Mouse (Mus musculus) spleen, adult 18-20 months (tissue): Measurements from ENCODE around the gene Dedd2.
"Not testable (repeated sequence)": the region's sequence is repeated elsewhere in the genome, so short reads cannot be mapped to it uniquely, and the experiment has no call there.

ENCODE experiments used
- DNase-seq, 2 experiments: peaks; one replicate each; pipeline ENCODE4 v3.0.0; 2022; ENCODE audit warnings: mixed read lengths in 2 of 2

Gene Dedd2

DNA sequence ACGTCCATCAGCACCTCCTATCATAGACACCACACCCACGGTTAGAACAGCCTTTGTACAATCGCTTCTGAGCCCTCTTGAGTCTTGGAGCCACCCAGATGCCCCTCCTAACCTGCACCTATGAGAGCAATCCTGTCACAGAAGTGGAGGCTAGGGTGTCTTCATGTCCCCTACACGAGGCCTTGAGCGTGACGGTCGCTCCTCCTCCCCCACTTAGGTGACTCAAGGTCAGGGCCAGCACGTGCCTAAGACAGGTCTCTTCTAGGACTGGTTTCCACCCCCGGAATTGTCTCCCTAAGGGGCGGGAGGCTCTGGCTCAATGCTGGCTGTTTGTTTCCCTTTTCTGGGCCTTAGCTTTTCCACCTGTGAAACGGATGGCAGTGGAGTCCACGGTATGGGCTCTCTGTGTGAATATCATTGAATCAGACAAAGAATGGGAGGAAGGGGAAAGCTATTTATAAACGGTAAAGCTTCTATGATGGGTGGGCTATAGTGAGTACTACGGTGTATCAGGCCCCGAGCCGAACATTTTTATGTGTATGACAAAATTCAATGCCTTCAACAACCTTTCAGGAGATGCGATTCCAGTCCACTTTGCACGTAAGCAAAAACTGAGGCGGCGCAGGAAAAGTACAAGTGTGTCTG, at the start of gene Dedd2:
Dedd2 (minus strand) TSS at position 159 of the 645 bp plus-strand sequence.
- DNase-seq, result peak in 1 of 2 experiments; percentile 30

DNA sequence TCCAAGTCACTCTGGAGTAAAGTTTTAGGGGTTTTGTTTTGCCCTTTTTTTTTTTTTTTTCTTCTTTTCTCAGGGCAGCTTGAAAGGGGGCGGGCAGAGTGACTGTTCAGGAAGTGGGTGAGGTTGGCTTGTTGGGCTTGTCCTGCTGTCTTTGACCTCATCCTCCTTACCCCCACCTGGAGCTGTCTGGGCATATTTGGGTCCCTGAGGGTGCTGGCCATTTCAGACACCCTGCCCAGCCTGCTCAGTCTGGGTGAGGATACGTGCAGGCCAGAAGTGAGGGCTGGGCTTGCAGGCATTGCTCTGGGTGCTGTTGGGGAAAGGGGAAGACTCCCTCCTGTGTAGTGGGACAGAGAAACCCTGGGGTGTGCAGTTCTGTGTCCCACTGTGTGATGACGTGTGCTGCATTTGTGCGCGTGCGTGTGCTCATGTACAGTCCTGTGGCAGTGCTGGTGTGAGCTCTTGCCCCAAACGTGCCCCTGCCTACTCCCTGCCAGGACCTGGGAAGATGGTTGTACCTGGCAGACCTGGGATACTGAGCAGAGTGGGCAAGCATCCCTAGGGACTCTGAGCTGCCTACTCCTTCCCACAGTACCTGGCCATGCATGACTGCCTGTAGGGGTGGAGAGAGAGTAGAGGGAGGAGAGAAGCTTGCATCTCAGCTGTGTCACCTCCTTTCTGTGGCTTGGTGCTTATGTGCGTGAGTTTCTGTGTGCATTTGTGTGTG, 49.3 kb upstream of the Dedd2 start:
- DNase-seq, result peak; percentile 28 to 50

DNA sequence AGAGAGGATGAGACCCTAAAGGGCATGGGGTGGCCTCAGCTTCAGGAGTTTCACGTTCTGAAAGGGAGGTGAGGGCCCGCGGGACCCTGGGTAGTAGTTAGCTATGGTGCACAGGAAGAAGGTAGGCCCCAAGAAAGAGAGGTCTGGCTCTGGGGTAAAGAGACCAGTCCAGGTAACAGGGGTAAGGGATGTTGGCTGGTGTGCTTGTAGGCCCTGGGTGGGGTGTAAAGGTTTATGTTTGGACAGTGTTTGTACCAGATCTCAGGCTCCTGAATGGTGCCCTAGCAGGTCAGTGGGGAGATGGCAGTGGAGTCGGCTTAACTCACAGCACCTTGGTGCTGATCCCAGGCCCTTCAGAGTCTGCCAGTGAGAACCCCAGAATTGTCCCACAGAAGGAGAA, 48.6 kb upstream of the Dedd2 start:
- peak in 1 of 2 experiments; percentile 30 for DNase-seq

DNA sequence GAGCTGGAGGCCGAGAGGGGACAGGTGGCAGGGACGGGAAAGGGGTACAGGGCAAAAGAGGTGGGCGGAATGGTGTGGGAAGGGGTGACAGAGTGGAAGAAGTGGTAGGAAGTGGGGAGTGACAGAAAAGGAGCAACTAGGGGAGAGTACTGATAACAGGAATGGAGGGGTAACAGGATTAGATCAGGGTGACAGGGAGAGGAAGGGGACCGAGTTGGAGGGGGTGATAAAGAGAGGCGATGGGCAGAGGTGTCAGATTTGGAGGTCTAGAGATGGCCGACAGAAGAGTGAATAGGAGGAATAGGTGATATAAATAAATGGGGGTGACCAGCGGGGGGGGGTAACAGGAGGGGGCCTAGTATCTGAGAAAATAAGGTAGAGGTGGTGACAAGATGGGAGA, 48.2 kb upstream of the Dedd2 start:
- no peak for DNase-seq

DNA sequence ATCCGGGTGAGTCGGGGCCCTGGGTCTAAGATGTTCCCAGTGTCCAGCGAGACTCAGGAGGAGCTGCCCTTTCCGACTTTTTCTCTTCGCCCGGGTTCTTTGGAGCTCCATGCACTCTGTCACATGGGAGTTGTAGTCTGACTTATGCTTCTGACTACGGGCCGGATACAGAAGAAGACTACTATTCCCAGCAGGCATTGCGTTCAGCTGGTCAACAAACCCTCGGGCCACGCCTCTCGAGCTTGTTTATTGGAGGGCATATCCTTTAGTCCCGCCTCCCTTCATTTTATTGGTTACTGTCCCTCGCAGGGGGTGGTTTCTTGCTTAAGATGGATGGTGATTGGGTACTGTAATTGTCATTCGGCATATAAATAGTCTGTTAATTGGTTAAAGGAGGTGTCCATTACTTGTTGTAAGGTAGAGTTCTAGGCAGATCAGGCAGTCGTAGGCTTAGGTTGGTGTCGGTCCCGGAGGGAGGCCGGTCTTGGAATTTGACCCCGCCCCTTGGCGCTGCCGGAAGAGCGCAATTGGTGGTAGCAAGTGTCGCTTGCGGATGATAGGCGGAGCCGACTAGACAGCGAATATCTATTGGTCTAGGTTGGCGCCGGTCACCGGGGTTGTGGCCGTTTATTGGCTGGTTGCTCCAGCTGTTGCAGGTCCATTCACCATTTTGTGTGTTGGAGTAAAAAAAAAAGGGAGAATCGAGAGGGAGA, 47.5 kb upstream of the Dedd2 start:
- DNase-seq, result peak; percentile 94 to 98

DNA sequence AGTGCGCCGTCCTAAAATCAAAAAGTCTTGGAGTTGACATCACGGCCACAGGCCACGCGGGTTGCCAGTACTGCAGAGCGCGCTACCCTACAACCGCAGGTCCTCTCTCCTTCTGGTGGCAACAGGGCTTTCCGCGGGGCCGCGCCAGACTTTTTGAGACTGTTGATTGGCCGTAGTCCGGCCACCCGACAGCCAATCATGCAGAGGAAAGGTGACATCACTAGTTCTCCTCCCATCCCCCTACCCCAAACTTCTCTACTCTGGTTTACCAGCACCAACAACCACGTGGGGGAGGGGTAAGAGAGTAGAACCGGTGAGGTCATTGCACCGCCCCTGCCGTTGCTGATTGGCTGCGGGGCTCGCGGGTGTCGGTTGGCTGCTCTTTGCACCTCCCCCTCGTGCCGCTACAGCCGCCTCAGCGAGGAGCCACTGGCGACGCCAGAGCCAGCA, 46.9 kb upstream of the Dedd2 start, which contains the start of gene Cic:
Cic (plus strand) TSS at position 404 of the 450 bp plus-strand sequence.
- DNase-seq, result peak; percentile 94 to 97

DNA sequence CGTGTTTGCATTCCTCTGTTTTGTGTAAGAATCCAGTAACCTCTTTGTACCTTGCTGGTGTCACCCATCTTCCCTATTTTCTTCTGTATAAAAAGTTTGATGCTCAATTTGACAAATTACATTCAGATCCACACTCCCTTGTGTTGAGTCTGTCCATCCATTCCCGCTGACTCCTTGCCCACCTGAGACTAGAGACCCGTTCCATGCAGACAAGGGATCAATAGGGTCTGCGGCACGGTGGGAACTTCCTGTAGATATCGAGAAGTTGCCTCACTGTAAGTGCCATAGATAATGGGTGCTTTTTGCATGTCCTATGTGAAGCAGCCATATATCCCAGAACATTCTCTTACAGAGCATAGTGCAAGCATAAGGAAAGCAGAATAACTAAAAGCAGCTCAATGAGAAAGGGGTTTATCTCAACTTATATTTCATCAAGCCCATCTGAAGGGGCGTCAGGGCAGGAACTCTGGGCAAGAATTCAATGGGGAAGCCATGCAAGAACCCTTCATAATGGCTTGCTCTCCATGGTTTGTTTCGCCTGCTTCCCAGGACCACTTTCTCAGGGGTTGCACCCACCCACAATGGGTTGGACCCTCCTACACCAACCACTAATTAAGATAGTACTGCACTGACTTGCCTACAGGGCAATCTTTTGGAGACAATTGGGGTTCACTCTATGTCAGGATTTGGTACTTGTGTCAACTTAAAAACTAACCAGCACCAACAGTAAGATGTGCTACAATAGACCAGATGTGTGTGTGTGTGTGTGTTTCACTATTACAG, 46.0 kb upstream of the Dedd2 start:
- DNase-seq, result no peak

DNA sequence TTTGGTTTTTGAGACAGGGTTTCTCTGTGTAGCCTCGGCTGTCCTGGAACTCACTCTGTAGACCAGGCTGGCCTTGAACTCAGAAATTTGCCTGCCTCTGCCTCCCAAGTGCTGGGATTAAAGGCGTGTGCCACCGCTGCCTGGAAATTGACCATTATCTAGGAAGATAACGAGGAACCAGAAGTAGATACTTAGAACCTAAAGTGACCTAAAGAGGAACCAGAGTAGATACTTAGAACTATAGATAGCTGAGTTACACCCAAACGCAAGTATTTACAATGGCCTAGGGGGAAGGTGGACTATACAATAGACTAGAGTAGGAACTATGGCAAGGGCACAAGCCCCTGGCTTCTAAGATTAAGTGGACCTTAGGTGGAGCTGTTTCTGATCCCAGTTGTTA, 45.3 kb upstream of the Dedd2 start:
- DNase-seq, result not testable (repeated sequence)

DNA sequence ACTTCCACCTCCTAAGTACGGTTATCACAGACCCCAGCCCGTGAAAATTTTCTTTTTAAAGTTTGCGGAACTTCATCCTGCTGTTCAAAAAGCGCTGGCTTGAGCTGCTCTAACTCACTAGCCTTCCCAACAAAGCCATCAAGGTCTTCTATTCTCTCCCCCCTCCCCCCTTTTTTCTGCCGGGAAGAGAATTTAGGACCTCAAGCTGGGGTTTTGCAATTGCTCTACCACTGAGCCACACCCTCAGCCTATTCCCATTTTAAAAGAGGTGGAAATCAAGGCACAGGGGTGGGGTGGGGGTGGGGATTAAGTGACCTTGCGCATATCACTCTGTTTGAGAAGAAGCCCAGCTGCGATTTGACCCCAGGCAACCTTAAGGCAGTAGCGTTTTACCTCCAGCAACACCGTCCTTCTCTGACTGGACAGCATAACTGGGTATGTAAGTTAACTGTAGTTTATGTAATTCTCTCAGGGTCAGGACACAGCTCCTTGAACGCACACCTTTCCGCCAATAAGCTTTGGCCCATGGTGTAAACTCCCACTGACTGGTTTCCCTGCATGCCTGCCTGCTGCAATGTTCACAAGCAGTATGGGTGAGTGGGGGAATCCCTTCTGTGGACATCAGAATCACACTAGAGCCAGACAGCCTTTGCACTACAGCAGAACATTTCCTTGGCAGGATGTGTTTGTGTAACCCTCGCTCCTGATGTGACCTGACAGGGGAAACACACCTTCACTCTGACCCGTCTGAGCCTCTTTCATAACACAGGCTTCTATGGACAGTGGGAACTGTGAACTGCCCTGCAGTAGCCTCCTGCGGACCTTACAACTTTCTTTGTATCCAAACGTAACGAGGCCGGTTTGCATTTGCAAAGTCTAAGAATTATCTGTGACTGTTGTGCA, 43.8 kb upstream of the Dedd2 start:
- no peak for DNase-seq

DNA sequence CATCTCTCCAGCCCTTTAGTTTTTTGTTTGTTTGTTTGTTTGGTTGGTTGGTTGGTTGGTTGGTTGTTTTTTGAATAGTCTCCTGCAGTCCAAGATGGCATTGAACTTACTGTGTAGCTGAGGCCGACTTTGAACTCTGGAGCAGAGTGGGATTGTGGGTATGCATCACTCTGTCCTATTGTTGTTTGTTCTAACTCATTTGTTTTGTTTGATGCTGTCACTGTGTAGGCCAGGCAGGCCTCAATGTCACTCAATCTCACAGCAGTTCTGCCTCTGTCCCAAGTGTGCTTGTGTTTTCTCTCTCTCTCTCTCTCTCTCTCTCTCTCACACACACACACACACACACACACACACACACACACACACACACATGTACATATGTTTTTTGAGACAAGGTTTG, 41.5 kb upstream of the Dedd2 start:
- no peak for DNase-seq

DNA sequence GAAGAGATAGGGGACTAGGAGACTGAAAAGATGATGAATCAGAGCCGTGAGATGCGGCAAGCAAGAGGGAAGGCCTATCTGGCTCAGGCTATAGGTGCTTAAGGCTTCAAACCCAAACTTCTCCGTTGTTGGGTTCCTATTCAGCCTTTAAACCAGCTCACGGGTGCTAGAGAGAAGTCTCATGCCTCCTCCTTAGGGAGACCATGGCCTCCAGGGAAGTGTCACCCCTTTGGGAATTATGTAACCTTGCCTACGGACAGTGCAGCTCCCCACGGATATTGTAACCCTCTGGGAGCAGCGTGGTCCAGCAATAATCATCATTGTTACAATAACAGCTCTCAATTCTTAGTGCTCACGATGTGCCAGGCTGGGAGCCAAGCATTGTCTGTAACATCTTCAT, 31.4 kb upstream of the Dedd2 start:
- DNase-seq, result no peak

DNA sequence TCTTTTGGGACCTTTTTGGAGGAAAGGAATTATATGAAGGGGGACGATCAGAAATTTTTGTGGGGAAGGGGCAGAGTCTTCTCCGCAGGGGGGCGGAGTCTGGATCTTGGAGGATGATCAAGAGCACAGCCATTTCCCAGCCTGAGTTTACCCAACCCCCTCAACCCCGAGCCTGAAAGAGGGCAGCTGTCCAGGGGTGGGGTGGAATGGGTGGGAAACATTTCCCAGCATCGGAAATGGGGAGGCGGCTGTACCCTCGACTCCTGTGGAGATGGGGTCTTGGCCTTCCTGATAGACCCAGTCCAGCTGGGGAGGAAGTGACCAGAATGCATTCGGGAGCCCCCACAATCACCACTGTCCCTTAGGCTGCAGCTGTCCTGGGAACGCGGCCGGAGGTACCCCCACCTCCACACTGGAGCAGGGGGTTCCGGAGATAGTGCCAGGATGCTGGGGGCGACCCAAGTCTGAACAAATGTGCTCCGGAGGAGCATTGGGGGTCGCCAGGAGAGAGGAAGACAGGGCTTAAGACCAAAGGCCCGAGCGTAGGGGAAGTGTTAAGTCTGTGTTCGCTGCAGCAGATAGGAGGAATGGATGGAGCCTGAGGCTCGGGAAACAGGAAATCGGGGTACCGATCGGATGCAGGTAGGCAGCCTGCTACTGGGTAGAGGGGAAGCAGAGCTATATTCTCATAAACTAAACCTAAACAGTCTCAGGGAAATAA, 30.8 kb upstream of the Dedd2 start:
- peak in 1 of 2 experiments; percentile 41 for DNase-seq

DNA sequence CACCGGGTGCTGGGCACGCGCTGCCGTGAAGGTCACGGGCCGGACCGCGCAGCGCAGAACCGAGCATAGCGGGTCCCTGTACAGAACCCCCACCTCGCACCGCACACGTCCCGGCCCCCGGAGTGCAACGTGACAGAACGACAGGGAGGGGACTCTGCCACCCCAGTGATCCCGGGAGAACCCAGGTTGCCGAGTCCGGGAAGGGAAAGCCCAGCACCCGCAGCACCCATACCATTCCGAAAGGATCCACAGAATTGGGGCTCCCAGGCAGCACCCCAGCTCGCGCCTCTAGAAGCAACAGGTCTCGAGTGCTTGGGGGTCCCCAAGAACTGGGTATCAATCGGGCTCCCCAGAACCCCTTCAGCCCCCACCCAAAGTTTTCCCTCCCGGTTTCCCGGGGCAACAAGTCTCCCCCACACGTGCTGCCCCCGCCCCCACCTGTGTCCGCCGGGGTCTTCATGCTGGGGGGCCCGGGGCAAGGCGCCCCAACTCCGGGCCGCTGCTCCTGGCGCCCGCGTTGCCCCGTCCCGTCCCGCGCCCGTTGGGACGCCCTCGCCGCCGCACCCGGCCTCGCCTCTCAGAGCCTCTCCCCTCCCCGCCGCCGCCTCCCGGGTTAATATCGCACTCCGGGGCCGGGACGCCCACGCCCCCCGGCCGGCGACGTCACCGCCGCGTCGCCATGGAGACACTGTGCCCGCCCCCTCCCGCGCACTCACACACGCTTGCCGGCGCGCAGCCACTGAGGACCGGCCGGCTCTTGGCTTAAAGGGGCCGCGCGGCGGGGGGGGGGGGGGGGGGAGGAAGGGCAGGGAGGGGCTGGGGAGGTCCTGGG, 29.9 kb upstream of the Dedd2 start, which contains the start of gene Erf:
Erf (minus strand) TSS at position 621 of the 832 bp plus-strand sequence.
- DNase-seq, result peak; percentile 91 to 95

DNA sequence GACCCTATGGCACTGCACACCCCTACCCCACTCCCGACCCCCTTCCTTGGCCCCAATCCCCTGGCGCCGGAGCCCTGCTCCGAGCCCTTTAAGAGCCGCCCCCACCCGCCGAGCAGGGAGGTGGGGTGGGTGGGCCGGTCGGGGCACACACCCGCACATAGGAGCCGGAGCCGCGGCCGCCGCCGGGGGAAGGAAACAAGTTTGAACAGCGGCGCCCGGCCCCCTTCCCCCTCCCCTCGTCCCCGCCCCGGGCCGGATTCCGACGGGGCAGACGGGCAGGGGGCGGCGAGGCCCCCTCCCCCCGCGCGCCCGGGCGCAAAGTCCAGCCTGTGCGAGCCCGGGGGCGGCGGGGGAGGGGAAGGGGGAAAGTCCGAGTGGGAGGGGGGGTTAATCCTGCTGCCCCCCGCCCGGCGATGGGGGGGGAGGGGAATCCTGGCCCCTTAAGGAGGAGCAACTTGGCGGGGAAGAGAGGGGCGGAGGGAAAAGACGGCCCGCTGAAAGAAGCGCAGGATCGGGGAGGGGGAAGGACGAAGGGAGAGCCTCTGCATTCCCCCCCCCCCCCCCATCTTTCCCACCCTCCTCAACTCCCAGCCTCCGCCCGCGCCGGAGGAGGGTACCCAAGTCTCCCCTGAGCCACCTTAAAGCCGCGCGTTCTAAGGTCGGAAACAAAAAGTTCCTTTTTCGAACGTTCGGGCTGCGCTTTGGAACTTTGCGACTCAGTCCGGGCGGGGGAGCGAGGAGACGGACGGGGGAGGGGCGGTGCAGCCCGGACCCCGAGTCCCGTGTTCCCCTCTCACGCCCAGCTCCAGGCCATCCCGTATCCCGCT, 29.1 kb upstream of the Dedd2 start:
- peak; percentile 63 to 77 for DNase-seq

DNA sequence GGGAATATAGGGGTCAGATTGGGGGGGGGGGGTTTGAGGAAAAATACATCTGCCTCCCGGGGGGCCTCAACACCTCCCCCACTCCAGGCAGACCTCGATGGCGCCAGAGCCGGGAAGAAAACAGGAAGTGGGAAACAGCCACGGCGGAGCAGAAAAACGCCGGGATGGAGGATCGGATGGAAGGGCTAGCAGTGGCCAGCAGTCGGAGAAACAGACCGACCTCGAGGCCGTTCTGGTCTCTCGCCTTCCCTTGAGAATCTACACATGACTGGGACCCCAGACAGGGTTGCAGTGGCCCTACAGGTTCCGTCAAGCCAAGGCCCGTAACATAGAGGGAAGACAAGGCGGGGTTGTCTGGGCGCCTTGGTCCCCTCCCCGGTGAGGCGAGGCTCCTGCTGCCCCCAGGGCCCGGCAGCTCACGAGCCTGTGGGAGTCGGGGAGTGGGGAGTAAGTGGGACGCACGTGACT, 28.5 kb upstream of the Dedd2 start:
- no peak for DNase-seq

DNA sequence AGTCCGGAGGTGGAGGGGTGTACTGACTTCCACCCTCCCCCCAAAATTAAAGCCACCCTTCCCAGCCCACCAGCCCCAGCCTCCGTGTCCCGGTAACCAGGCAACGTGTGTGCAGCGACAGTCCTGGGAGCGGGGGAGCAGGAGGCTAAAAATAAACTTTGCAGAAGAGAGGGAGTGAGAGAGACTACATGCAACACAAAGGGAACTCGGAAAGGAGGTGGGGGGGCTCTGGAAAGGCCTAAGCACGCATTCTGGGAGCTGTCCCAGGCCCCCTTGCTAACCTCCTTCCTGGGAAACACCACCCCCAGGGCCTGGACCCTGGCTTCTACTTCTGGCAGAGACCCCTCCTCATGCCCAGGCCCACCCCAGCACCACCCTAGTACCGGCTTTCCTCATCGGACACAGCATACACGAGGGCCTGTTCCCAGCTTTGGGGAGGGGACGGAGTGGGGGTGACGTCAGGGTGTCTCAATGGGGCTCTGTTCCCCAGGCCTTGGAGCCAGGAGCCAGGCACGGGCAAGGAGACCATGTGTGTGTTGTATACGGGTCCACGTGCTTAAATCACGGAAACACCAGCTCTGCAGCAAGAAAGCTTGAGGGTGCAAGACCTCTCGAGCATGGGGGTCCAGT, 27.7 kb upstream of the Dedd2 start:
- no peak for DNase-seq

DNA sequence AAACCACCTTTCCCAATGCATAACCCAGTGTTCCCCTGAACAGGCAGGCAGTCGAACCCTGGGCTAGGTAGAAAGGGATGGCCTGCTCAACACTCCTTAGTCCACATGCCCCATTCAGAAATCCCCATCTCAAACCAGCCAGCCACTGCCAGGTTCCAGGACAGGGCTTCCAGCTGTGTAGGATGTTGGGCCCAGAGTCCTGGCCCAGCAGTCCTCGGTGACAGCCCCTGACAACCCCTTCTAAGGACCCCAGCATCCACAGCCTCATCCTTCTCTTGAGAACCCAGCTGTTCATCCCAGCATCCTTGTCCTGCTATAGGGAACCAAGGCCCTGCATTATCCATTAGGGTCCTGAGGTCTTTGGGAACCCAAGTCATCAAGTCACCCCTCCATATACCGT, 27.1 kb upstream of the Dedd2 start:
- no peak for DNase-seq

DNA sequence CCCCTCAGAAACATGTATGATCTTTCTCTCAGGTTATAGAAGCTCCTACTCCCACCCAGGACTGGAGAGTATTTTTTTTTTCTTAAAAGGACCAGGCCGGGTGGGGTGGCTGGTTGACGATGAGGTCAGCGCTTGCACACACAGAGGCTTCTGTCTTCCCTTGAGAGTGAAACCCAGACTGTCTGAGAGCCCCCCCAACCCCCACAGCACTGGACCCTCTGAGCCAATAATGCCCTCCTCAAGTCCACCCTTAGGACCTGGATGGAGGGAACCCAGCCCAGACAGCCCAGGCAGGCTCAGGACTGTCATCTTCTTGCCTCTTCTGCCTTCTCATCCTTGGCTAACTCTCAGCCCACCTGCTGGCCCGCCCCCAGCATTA, 26.3 kb upstream of the Dedd2 start:
- no peak for DNase-seq
